Mouse (Mus musculus): ENCODE measurements at regions not wholly inside any gene's neighbourhood (a gene's known extent, or its start where the extent isn't known, plus 50 kb on each side); places are given as distances from the start of the nearest gene placed in this dataset.

- H3K4me3 ChIP-seq, result no peak overlapping the region
- no peak for TF ChIP-seq CTCF (IDR thresholded peaks at IDR 0.05)
- intact Hi-C loops (cut with DNase I), result no loop called here
- DNase-seq (ENCODE audit: extremely low spot score in 1 of 2, low spot score in 2 of 2), result no peak
- no peak overlapping the region for H3K27ac ChIP-seq
Observed at GRCm38 (mm10) chr5:17247732-17248606, 125.0 kb upstream of the Speer4f2 start.

DNA sequence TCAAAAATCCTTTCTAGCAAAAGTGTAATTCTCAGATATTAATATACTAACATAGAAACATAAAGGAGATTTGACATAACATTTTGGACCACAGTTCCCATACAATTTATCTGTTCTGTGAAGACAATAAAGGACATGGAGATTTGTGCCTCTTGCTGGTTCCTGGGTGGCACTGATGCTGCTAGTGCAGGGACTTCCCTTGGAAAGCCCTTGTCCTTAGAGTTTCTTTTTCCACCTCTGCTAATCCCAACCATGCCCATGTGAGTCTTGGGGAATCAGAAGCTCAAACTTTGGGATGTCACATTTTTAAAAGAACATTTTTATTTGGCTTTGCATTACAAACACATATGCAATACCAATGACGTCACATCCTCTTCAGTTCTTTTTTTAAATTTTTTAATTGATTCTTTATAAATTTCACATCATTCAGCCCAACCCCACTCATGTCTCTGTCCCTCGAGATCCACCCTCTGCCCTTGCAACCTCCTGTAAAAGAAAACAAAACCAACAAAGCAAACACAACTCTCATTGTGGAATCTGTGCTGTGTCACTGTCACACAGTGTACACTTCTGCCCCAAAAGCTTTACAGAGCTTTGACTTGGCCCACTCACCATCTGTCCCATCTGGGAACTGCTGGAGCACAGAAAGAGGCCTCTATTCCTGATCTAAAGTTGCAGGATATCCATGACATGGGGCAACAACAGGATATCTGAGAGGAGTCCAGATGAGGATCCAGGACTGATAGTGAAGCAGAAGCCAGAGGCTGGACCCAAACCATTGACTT is 112.2 kb upstream of the Speer4f2 start:
- no peak for DNase-seq (ENCODE audit: extremely low spot score in 1 of 2, low spot score in 2 of 2)
- intact Hi-C loops (cut with DNase I), result no loop called here
- Histone ChIP-seq H3K4me3 (no peak overlapping the region), H3K27ac (no peak overlapping the region)
- no peak for TF ChIP-seq CTCF (IDR thresholded peaks at IDR 0.05)

DNA sequence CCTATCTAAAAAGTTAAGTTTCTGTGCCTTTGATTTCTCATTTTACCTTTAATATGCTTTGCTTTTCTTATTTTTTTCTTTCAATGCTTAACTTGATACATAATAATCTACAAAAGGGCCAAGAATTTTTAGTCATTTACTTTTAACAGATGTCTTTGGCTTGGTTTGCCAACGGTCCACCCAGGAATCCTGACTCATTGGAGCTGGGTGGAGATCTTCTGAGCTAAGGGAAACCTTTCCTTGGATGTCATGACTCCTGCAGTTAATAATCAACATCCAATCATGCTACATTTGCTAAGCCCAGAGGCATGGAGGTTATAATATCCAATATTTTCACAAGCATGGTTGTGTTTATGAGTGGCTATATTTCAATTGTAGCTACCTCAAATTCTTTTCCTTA is 110.9 kb upstream of the Speer4f2 start:
- intact Hi-C loops (cut with DNase I), result no loop called here
- no peak for TF ChIP-seq CTCF (IDR thresholded peaks at IDR 0.05)
- no peak overlapping the region for H3K27ac ChIP-seq
- DNase-seq (ENCODE audit: extremely low spot score in 1 of 2, low spot score in 2 of 2), result no peak
- H3K4me3 ChIP-seq, result no peak overlapping the region

- no peak overlapping the region for H3K27ac ChIP-seq
Observed at GRCm38 (mm10) chr5:17271153-17271552, 101.8 kb upstream of the Speer4f2 start.

GRCm38 (mm10) chr5:17271722-17272479 is 101.1 kb upstream of the Speer4f2 start:
- no peak for DNase-seq (ENCODE audit: extremely low spot score in 1 of 2, low spot score in 2 of 2)
- Histone ChIP-seq H3K27ac (no peak overlapping the region), H3K4me3 (no peak overlapping the region)
- TF ChIP-seq CTCF (IDR thresholded peaks at IDR 0.05), result no peak
- intact Hi-C loops (cut with DNase I), result no loop called here

More at GRCm38 (mm10) chr5:17271153-17271552, 101.8 kb upstream of the Speer4f2 start:
- H3K4me3 ChIP-seq, result no peak overlapping the region
- DNase-seq (ENCODE audit: extremely low spot score in 1 of 2, low spot score in 2 of 2), result no peak
- no peak for TF ChIP-seq CTCF (IDR thresholded peaks at IDR 0.05)
- intact Hi-C loops (cut with DNase I), result no loop called here

- no peak for TF ChIP-seq CTCF (IDR thresholded peaks at IDR 0.05)
- Histone ChIP-seq H3K27ac (no peak overlapping the region), H3K4me3 (no peak overlapping the region)
- DNase-seq (ENCODE audit: extremely low spot score in 1 of 2, low spot score in 2 of 2), result no peak
- intact Hi-C loops (cut with DNase I), result no loop called here
Observed at GRCm38 (mm10) chr5:17275346-17275745, 97.6 kb upstream of the Speer4f2 start.

DNA sequence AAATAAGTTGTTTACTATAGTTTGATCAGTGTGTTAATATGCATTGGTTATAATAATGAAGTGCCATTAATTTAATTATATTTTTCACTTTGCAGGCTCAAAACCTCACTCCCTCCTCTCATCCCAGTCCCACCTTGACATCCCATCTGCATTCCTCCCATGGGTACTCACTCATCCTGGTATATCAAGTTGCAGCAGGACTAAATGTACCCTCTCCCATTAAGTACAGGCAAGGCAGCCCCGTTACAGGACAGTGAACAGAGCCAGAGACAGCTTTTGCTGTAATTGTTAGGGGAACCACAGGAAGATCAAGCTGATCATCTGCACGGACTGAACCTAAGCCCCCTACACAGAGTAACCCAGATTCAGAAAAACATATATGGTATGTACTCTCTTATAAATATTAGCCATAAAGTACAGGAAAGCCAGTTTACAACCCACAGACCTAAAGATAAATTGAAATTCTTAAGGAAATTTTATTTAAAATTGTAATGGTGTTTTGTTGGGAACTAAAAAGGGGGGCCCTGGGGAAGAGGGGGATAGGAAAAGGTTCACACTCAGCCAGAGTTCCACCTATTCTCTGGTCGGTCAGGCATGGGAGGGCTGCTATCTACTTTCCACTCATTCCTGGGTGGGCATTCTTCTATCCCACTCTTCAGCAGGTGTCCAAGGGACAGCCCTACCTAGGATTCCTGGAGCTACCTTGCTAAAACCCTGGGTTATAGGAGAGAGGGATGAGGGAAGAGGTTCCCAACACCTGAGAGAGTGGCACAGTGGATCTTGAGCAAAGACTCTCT is 96.0 kb upstream of the Speer4f2 start:
- intact Hi-C loops (cut with DNase I), result no loop called here
- DNase-seq (ENCODE audit: extremely low spot score in 1 of 2, low spot score in 2 of 2), result no peak
- no peak for TF ChIP-seq CTCF (IDR thresholded peaks at IDR 0.05)
- H3K4me3 ChIP-seq, result no peak overlapping the region
- H3K27ac ChIP-seq, result no peak overlapping the region

DNA sequence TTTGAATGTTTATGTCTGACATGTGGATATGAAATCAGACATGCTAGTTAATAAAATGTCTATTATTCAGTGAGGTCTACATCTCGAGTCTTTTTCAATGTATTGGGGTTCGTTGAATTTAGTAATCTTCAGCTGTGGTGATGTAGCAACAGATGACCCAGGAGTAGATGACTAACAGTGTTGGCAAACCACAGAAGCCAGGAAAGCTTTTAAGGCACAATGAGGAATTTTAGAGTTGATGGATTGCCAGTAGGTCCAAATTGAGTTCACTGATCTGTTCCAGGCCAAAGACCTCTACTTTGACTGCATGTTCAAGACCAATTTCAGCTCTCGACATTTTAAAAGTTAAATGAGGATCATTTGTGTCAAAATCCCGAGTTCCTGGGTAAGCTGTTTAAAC is 92.8 kb upstream of the Speer4f2 start:
- Histone ChIP-seq H3K4me3 (no peak overlapping the region), H3K27ac (no peak overlapping the region)
- intact Hi-C loops (cut with DNase I), result no loop called here
- no peak for TF ChIP-seq CTCF (IDR thresholded peaks at IDR 0.05)
- DNase-seq (ENCODE audit: extremely low spot score in 1 of 2, low spot score in 2 of 2), result no peak

GRCm38 (mm10) chr5:17280951-17281350 is 92.0 kb upstream of the Speer4f2 start:
- H3K27ac ChIP-seq, result no peak overlapping the region
- H3K4me3 ChIP-seq, result no peak overlapping the region
- no peak for TF ChIP-seq CTCF (IDR thresholded peaks at IDR 0.05)
- no peak for DNase-seq (ENCODE audit: extremely low spot score in 1 of 2, low spot score in 2 of 2)
- intact Hi-C loops (cut with DNase I), result no loop called here

GRCm38 (mm10) chr5:17289028-17289427 is 84.0 kb upstream of the Speer4f2 start:
- Histone ChIP-seq H3K4me3 (no peak overlapping the region), H3K27ac (no peak overlapping the region)
- DNase-seq (ENCODE audit: extremely low spot score in 1 of 2, low spot score in 2 of 2), result no peak
- TF ChIP-seq CTCF (IDR thresholded peaks at IDR 0.05), result no peak
- intact Hi-C loops (cut with DNase I), result no loop called here

- TF ChIP-seq CTCF (IDR thresholded peaks at IDR 0.05), result no peak
- intact Hi-C loops (cut with DNase I), result no loop called here
- no peak overlapping the region for H3K4me3 ChIP-seq
- H3K27ac ChIP-seq, result no peak overlapping the region
- DNase-seq (ENCODE audit: extremely low spot score in 1 of 2, low spot score in 2 of 2), result no peak
Observed at GRCm38 (mm10) chr5:17292559-17292958, 80.4 kb upstream of the Speer4f2 start.

Measured in left cerebral cortex, adult 2 months (tissue).